Mouse (Mus musculus) kidney, postnatal 4 days (tissue): ENCODE measurements around the gene Srpr.

Experiments used
- DNase-seq, 2 experiments: peaks; one replicate each; pipeline ENCODE4 v3.0.0; 2021; ENCODE audit warnings: mixed read lengths in 2 of 2

The Srpr gene

GRCm38 (mm10) chr9:35192983-35193542 is 6.9 kb upstream of the Srpr start:
- no peak for DNase-seq

- DNase-seq, result no peak
Observed at GRCm38 (mm10) chr9:35194048-35194447, 5.9 kb upstream of the Srpr start.

- DNase-seq, result no peak
Observed at GRCm38 (mm10) chr9:35197625-35198024, 2.4 kb upstream of the Srpr start.

GRCm38 (mm10) chr9:35198351-35198750 is 1.6 kb upstream of the Srpr start:
- DNase-seq, result no peak

GRCm38 (mm10) chr9:35198945-35199771 is 817 bp upstream of the Srpr start:
- DNase-seq, result no peak

- no peak for DNase-seq
Observed at GRCm38 (mm10) chr9:35200529-35201060, 620 bp downstream of the Srpr start.

- no peak for DNase-seq
Observed at GRCm38 (mm10) chr9:35203536-35203935, 3.6 kb downstream of the Srpr start.

- DNase-seq, result no peak
Observed at GRCm38 (mm10) chr9:35204421-35204820, 4.4 kb downstream of the Srpr start.

- DNase-seq, result peak; percentile 98 to 99
Observed at GRCm38 (mm10) chr9:35210542-35211474, 10.8 kb downstream of the Srpr start, which contains the start of gene Foxred1. Gene Foxred1, minus strand, starts transcription at chr9:35211055.

- no peak for DNase-seq
Observed at GRCm38 (mm10) chr9:35211573-35212511, 11.9 kb downstream of the Srpr start.

GRCm38 (mm10) chr9:35217963-35218362 is 18.0 kb downstream of the Srpr start:
- DNase-seq, result no peak

GRCm38 (mm10) chr9:35223466-35223865 is 23.5 kb downstream of the Srpr start:
- DNase-seq, result no peak

- no peak for DNase-seq
Observed at GRCm38 (mm10) chr9:35228671-35229070, 28.7 kb downstream of the Srpr start.

GRCm38 (mm10) chr9:35235996-35236395 is 36.0 kb downstream of the Srpr start:
- no peak for DNase-seq

- no peak for DNase-seq
Observed at GRCm38 (mm10) chr9:35238371-35238770, 38.4 kb downstream of the Srpr start.

- DNase-seq, result no peak
Observed at GRCm38 (mm10) chr9:35238915-35239571, 39.1 kb downstream of the Srpr start.

GRCm38 (mm10) chr9:35239734-35240133 is 39.8 kb downstream of the Srpr start:
- DNase-seq, result no peak

GRCm38 (mm10) chr9:35247405-35247804 is 47.4 kb downstream of the Srpr start:
- no peak for DNase-seq

GRCm38 (mm10) chr9:35249476-35249875 is 49.5 kb downstream of the Srpr start:
- no peak for DNase-seq

GRCm38 (mm10) chr9:35257365-35257764 is 57.4 kb downstream of the Srpr start:
- DNase-seq, result no peak

GRCm38 (mm10) chr9:35262418-35262817 is 62.4 kb downstream of the Srpr start:
- DNase-seq, result no peak
